Mouse (Mus musculus) naive thymus-derived CD4-positive, alpha-beta T cell, adult 2 months (primary cell): ENCODE measurements around the gene March11.

Experiments
- DNase-seq: peaks from one replicate; pipeline ENCODE4 v3.0.0-alpha.2; 2011; ENCODE audit warnings: low read depth

March11 gene

DNA sequence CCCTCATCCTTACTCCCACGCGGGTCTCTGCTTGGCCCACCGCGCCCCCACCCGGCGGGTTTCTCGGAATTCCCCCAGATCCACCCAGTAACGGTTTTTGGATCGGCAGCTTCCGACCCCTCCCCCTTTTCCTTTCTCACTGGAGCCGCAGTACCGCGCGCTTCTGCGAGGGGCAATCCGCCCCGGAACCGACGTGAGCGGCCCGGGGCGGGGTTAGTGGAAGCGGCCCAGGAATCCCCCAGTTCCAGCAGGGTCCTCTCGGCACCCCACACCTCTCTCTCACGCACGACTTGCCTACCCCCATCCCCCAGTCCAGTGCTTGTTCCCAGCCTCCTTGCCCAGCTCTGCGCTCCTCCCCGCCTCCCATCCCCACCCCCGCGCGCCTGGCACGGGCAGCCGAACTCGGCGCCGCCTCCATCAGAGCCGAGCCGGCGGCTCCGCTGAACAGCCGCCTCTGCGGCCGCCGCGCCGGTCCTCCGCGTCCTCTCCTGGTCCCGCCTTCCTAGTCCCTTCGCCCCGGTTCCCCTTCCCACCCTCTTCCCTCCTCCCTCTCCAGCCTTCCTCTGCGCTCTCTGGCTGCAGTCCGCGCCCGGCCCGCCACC lies at the start of gene March11:
Gene March11, plus strand, starts transcription at position 420 of the 602 bp plus-strand sequence.
- no peak for DNase-seq

GRCm38 (mm10) chr15:26262336-26262735 lies 46.5 kb upstream of the March11 start:
- no peak for DNase-seq

DNA sequence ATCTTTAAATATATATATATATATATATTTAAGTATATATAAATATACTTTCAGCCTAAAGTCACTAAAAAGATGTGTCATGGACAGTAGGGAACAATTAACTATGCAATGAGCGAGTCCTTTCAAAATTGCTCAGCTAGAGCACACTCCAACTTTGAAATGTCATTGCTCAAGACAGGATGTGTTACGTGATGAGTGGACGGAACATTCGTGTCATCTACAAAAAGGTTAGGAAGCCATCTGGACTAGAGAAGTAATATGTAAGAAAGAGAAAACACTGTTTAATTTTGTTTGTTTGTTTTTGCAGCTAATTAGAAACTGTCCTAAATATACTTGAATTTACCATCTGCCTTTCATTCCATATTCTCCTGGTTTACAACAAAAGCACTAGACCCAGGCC lies 39.3 kb upstream of the March11 start:
- no peak for DNase-seq

- no peak for DNase-seq
Observed at GRCm38 (mm10) chr15:26276035-26276511, 32.8 kb upstream of the March11 start.

GRCm38 (mm10) chr15:26276608-26277007 lies 32.2 kb upstream of the March11 start:
- no peak for DNase-seq

- no peak for DNase-seq
Observed at GRCm38 (mm10) chr15:26291871-26292270, 17.0 kb upstream of the March11 start.

DNA sequence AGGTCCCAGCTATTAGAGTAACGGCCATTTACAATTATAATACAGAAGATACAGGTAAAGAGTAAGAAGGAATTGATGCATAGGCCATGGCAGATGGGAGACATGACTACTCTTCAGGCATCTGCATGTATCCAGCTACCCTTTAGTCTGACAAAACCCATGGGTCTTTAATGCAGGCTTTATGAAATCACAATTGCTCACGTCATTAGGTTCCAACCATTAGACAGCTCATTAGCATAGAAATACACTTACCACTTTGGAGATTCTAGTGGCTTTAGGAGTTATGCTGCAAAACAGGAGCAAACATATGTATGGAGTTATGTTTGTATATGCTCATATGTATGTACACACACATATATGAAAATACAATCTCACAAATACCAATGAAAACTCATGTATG lies 16.0 kb upstream of the March11 start:
- DNase-seq: no peak

- DNase-seq: no peak
Observed at GRCm38 (mm10) chr15:26293215-26293614, 15.6 kb upstream of the March11 start.

- DNase-seq: no peak
Observed at GRCm38 (mm10) chr15:26298668-26299067, 10.2 kb upstream of the March11 start.

DNA sequence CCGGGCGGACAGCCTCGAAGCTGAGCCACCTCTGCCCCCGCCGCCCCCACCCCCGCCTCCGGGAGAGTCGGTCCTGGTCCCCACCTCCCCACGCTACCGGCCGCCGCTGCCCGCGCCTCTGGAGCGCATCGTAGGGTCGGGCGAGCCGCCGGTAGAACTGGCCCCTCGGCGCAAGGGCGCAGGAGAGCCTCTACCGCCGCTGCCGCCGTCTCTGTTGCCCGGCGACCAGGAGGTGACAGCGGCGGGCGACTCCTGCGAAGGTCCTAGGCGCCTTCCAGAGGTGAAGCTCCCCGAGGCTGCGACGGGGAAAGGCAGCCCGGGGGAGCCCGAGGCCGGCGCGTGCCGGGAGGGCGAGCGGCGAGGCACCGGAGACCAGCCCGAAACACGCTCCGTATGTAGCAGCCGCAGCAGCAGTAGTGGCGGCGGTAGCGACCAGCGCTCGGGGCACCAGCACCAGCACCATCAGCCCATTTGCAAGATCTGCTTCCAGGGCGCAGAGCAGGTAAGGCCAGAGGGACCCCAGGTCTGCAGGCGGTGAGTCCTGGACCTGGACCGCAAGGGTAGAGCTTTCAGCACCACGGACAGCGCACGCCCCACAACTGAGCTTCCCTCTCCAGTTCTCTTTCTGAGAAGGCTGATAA lies 563 bp downstream of the March11 start:
- peak; percentile 0 for DNase-seq

GRCm38 (mm10) chr15:26319866-26320265 lies 11.0 kb downstream of the March11 start:
- no peak for DNase-seq

DNA sequence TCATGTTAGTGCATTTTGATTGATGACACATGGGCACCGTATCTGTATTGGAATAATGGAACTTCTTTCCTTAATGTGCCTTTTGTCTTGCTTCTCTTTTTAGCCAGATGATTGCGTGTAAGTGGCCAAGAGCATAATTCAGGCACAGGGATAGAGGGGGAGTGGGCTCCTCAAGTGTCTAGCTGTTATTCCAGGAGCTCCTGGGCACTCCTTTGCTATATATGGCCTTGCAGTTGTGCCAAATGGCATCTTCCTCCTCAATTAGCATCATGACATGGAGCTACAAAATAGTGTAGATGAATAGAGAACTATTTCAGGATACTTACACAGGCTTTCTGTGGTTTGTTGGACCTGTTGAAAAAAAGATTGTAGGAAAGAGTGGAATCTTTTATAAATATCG lies 11.6 kb downstream of the March11 start:
- no peak for DNase-seq

GRCm38 (mm10) chr15:26322804-26323203 lies 14.0 kb downstream of the March11 start:
- no peak for DNase-seq

DNA sequence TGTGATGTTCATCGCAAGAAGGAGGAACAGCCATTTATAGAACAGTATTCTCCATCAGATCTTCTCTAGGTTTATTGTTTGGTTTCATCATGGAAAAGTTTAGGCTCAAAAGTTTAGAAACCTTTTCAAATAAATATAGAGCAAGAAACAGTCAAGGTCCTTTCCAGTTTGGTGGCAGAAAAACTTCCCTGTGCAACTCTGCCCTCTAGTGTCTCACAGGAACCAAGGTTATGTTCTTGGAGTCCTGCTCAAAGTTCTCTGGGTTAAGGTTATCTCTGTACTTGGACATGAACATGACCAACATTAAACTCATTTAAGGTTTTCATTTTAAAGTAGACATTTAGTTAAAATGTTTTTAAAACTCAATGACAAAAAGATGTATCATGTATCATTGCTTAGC lies 18.3 kb downstream of the March11 start:
- DNase-seq: peak; percentile 2

- no peak for DNase-seq
Observed at GRCm38 (mm10) chr15:26335791-26336190, 26.9 kb downstream of the March11 start.

DNA sequence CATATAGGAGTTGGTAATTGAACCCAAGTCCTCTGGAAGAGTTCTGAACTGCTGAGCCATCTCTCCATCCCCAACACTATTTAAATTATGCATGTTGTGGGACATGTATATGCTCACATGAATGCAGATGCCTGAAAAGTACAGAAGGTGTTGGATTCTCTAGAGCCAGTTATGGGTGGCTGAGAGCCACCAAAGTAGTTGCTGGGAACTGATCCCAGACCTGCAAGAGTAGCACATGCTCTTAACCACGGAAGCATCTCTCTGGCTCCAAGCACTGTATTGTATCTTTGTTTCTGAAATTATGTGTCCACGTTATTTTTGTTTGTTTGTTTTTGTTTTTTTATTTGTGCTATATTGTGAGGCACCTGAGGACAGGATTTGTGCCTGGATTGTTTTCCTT lies 28.9 kb downstream of the March11 start:
- no peak for DNase-seq

DNA sequence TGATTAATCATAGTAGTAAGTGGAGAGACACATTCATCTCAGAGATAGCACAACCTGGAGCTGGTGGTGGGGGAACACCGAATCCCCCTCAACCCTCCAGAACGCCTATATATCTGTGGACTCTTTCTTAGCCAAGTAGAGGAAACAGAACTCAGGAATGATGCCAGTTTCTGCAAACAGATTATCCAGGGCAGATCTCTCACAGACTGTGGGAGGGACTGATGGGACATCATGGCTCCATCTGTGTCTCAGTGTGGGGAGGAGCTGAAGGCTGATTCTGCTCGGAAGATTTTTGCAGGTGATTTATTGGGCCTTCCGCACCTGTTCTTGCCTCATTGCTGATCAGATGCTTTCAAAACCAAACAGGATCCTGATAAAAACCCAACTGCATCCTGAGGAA lies 29.5 kb downstream of the March11 start:
- DNase-seq: no peak

DNA sequence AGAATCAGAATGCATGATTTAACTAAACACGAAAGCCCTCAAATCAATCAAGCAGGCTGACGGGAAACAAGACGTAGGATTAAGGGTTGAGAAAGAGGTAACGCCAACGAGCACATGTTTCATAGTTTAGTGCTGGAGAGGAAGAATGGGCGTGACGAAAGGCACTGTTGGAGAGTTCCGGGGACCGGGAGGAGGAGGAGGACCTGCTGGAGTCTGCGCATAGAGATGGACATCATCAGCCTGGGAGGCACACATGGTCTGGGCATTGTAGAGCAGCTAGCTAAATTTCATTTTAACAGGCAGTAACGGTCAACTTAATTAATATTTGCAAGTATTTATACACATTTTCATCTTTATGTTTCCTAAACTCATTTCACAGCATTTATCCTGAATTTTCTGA lies 31.6 kb downstream of the March11 start:
- DNase-seq: no peak

- no peak for DNase-seq
Observed at GRCm38 (mm10) chr15:26340966-26341365, 32.1 kb downstream of the March11 start.

DNA sequence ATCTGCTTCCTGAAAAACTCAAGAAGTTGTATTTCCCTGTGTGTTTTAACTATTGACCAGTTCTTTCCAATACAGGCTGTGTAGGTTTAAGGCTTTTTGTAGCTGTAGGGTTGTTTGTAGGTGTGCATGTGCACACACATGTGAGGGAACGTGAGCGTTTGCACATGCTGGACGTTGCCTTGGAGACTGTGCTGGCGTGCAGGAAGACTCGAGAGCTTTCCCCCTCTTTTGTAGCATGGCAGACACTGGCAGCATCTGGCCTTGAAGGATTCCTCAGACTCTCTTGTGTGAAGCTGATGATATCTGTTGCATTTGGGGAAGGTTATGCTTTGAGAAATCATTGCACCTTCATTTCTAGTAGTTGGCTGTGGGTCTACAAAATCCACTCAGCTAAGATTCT lies 35.5 kb downstream of the March11 start:
- DNase-seq: no peak

GRCm38 (mm10) chr15:26353656-26354055 lies 44.8 kb downstream of the March11 start:
- no peak for DNase-seq

DNA sequence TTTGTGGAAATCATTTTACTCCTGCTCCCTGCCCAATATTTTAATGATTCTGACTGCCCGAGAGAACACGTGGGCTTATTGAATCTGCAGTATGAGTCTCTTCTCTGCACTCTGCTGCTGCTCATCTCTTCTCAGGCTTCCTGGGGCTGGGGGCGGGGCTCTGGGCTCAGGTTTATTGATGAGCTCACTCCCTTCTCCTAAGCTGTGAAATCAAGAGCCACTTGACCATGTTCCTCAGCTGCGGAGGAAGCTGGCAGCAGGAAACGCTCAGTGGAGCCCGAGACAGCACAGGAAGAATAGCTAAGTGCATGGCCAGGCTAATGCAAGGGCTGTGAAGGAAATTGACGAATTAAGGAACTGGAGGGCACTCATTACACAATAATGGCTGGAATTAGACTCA lies 56.5 kb downstream of the March11 start:
- no peak for DNase-seq

- no peak for DNase-seq
Observed at GRCm38 (mm10) chr15:26366511-26366910, 57.7 kb downstream of the March11 start.

DNA sequence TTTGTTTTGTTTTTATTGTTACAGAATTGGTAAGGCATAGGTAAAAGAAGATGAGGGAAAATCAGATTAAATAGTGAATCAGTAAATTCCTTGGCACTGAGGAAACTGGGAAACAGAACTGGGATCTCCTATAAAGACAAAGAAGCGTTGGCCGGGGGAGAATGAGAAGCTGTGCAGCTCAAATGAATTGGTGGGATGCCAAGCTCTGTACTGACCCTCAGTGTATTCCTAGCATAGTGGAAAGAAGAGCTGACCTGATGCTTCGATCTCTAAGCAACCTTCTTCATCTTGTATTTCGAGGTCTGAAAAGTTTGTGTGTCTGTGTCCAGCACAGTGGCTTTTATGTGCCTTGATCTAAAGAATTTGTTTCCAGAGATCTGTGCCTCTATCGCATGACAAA lies 64.9 kb downstream of the March11 start:
- no peak for DNase-seq
